Mouse (Mus musculus): ENCODE measurements around the gene Rps26.

GRCm38 (mm10) chr10:128627398-128628317 is 1.1 kb upstream of the Rps26 start:
- no peak for TF ChIP-seq POLR2AphosphoS5 (IDR thresholded peaks at IDR 0.05; ENCODE audit: insufficient replicate concordance, low read depth, low read length)
- TF ChIP-seq CTCF (IDR thresholded peaks at IDR 0.05; ENCODE audit: low read depth, low read length): no peak
- no peak for TF ChIP-seq GATA1 (IDR thresholded peaks at IDR 0.05; ENCODE audit: borderline replicate concordance, low read length)
- no peak for TF ChIP-seq GATA2 (IDR thresholded peaks at IDR 0.05; ENCODE audit: borderline replicate concordance, low read depth, low read length)
- TF ChIP-seq TAL1 (conservative IDR thresholded peaks at IDR 0.05; ENCODE audit: low read depth, low read length): peak; percentile 70

All from G1E (cell line).